Mouse (Mus musculus) effector memory CD4-positive, alpha-beta T cell, adult 7 months (primary cell): ENCODE measurements around the gene F2r. TPM values are rescaled to one million over a fixed set of nuclear protein-coding genes. Genes with fewer than 3 reads are reported as not detected.

Experiments
- polyA plus RNA-seq: library from polyadenylated mRNA; unstranded; fragments of 100-300 nt; shearing (Covaris generic); gene quantifications from one replicate; pipeline ENCODE4 v1.2.1, GENCODE M21; 2017

The F2r gene
- 49.1 TPM for polyA plus RNA-seq

GRCm38 (mm10) chr13:95618309-95618712 is at the start of gene F2r:
Gene F2r (minus strand): TSS chr13:95618487.

Other genes with a start within 250 kb of the F2r start
- gene Aggf1, start 243.1 kb downstream of the F2r start, polyA plus RNA-seq, result 41.1 TPM
- gene Crhbp, start 173.6 kb downstream of the F2r start, polyA plus RNA-seq, result not detected
- 1.0 TPM for gene S100z, start 139.8 kb downstream of the F2r start, polyA plus RNA-seq
- 17.0 TPM for gene F2rl1, start 93.3 kb downstream of the F2r start, polyA plus RNA-seq
- 7.3 TPM for gene F2rl2, start 78.4 kb upstream of the F2r start, polyA plus RNA-seq